Mouse (Mus musculus): ENCODE measurements around the gene Vmn2r13. TPM values are rescaled to one million over a fixed set of nuclear protein-coding genes. Genes with fewer than 3 reads are reported as not detected.
"Not testable (repeated sequence)": the region's sequence is repeated elsewhere in the genome, so short reads cannot be mapped to it uniquely, and the experiment has no call there.

Vmn2r13 gene
- polyA plus RNA-seq (2015; fragmentation: Nextera tagmentation; extraction: Ambion mirVana): not detected in 2 replicates

GRCm38 (mm10) chr5:109192099-109192498 is at the start of gene Vmn2r13:
TSS of gene Vmn2r13 (minus strand) at chr5:109192199.
- not testable (repeated sequence) for H3K9me3 ChIP-seq (replicated peaks; ENCODE audit: control insufficient read depth, low read length, poor library complexity, severe bottlenecking); H3K9ac ChIP-seq (ENCODE audit: low read depth, low read length); H3K36me3 ChIP-seq (ENCODE audit: control insufficient read depth, insufficient read depth, low read length); H3K27ac ChIP-seq (ENCODE audit: low read length); H3K4me1 ChIP-seq (ENCODE audit: control insufficient read depth, insufficient read depth, low read length); ATAC-seq; H3K4me3 ChIP-seq (ENCODE audit: low read depth, low read length); H3K4me2 ChIP-seq (ENCODE audit: low read length); H3K27me3 ChIP-seq (ENCODE audit: control insufficient read depth, insufficient read depth, low read depth, low read length)
- WGBS: 59% methylated on average over 2 of the region's 2 CpGs

GRCm38 (mm10) chr5:109224608-109225007 is 32.6 kb upstream of the Vmn2r13 start, which contains the start of gene Vmn2r14:
TSS of gene Vmn2r14 (minus strand) at chr5:109224708.
- Histone ChIP-seq H3K4me1 (ENCODE audit: control insufficient read depth, insufficient read depth, low read length) (no peaks in the 10 kb centered on the region), H3K36me3 (ENCODE audit: control insufficient read depth, insufficient read depth, low read length) (no peaks in the 10 kb centered on the region), H3K9me3 (replicated peaks; ENCODE audit: control insufficient read depth, low read length, poor library complexity, severe bottlenecking) (peaks cover 17% of the 10 kb centered on the region), H3K4me3 (ENCODE audit: low read depth, low read length) (no peak within 1 kb of the TSS), H3K9ac (ENCODE audit: low read depth, low read length) (no peak within 1 kb of the TSS), H3K4me2 (ENCODE audit: low read length) (no peak within 1 kb of the TSS), H3K27me3 (ENCODE audit: control insufficient read depth, insufficient read depth, low read depth, low read length) (no peaks in the 10 kb centered on the region), H3K27ac (ENCODE audit: low read length) (no peak within 1 kb of the TSS)
- 67% methylated on average over 3 of the region's 3 CpGs for WGBS
- ATAC-seq: no peak

GRCm38 (mm10) chr5:109166851-109167250 is 25.1 kb downstream of the Vmn2r13 start:
- ATAC-seq; H3K27me3 ChIP-seq (ENCODE audit: control insufficient read depth, insufficient read depth, low read depth, low read length); H3K27ac ChIP-seq (ENCODE audit: low read length); H3K9ac ChIP-seq (ENCODE audit: low read depth, low read length); H3K4me2 ChIP-seq (ENCODE audit: low read length); H3K4me1 ChIP-seq (ENCODE audit: control insufficient read depth, insufficient read depth, low read length); H3K4me3 ChIP-seq (ENCODE audit: low read depth, low read length); H3K36me3 ChIP-seq (ENCODE audit: control insufficient read depth, insufficient read depth, low read length): not testable (repeated sequence)
- 87% methylated on average over 4 of the region's 4 CpGs for WGBS
- peaks cover 11% of the 10 kb centered on the region; the same call in 1 of the 2 replicates for H3K9me3 ChIP-seq (replicated peaks; ENCODE audit: control insufficient read depth, low read length, poor library complexity, severe bottlenecking)

- no peak overlapping the region for H3K4me3 ChIP-seq (ENCODE audit: low read depth, low read length)
- no peak overlapping the region for H3K4me2 ChIP-seq (ENCODE audit: low read length)
- no peak for ATAC-seq
- WGBS: 81% methylated on average over 5 of the region's 5 CpGs
- H3K27me3 ChIP-seq (ENCODE audit: control insufficient read depth, insufficient read depth, low read depth, low read length): no peaks in the 10 kb centered on the region
- H3K36me3 ChIP-seq (ENCODE audit: control insufficient read depth, insufficient read depth, low read length): no peaks in the 10 kb centered on the region
- no peaks in the 10 kb centered on the region for H3K4me1 ChIP-seq (ENCODE audit: control insufficient read depth, insufficient read depth, low read length)
- H3K9me3 ChIP-seq (replicated peaks; ENCODE audit: control insufficient read depth, low read length, poor library complexity, severe bottlenecking): 0 out of 2 replicates have a peak, but pooled peaks cover 9% of the 10 kb centered on the region
- H3K27ac ChIP-seq (ENCODE audit: low read length): no peak overlapping the region
- no peak overlapping the region for H3K9ac ChIP-seq (ENCODE audit: low read depth, low read length)
Observed at GRCm38 (mm10) chr5:109160121-109160520, 31.9 kb downstream of the Vmn2r13 start.

GRCm38 (mm10) chr5:109159576-109159975 is 32.4 kb downstream of the Vmn2r13 start:
- H3K9ac ChIP-seq (ENCODE audit: low read depth, low read length); H3K4me3 ChIP-seq (ENCODE audit: low read depth, low read length); H3K4me2 ChIP-seq (ENCODE audit: low read length); H3K27ac ChIP-seq (ENCODE audit: low read length); H3K27me3 ChIP-seq (ENCODE audit: control insufficient read depth, insufficient read depth, low read depth, low read length); H3K4me1 ChIP-seq (ENCODE audit: control insufficient read depth, insufficient read depth, low read length); H3K36me3 ChIP-seq (ENCODE audit: control insufficient read depth, insufficient read depth, low read length); ATAC-seq; H3K9me3 ChIP-seq (replicated peaks; ENCODE audit: control insufficient read depth, low read length, poor library complexity, severe bottlenecking): not testable (repeated sequence)
- WGBS: 76% methylated on average over 1 of the region's 1 CpGs

- not testable (repeated sequence) for H3K27ac ChIP-seq (ENCODE audit: low read length); H3K4me2 ChIP-seq (ENCODE audit: low read length); H3K4me1 ChIP-seq (ENCODE audit: control insufficient read depth, insufficient read depth, low read length); H3K9ac ChIP-seq (ENCODE audit: low read depth, low read length); H3K9me3 ChIP-seq (replicated peaks; ENCODE audit: control insufficient read depth, low read length, poor library complexity, severe bottlenecking); ATAC-seq; H3K27me3 ChIP-seq (ENCODE audit: control insufficient read depth, insufficient read depth, low read depth, low read length); H3K4me3 ChIP-seq (ENCODE audit: low read depth, low read length); H3K36me3 ChIP-seq (ENCODE audit: control insufficient read depth, insufficient read depth, low read length)
- WGBS: 79% methylated on average over 14 of the region's 14 CpGs
Observed at GRCm38 (mm10) chr5:109158488-109159485, 33.2 kb downstream of the Vmn2r13 start.

- Histone ChIP-seq H3K4me1 (ENCODE audit: control insufficient read depth, insufficient read depth, low read length) (no peaks in the 10 kb centered on the region), H3K27ac (ENCODE audit: low read length) (no peak overlapping the region), H3K27me3 (ENCODE audit: control insufficient read depth, insufficient read depth, low read depth, low read length) (no peaks in the 10 kb centered on the region), H3K9me3 (replicated peaks; ENCODE audit: control insufficient read depth, low read length, poor library complexity, severe bottlenecking) (peaks cover 13% of the 10 kb centered on the region; the same call in 1 of the 2 replicates), H3K4me3 (ENCODE audit: low read depth, low read length) (no peak overlapping the region), H3K4me2 (ENCODE audit: low read length) (no peak overlapping the region), H3K36me3 (ENCODE audit: control insufficient read depth, insufficient read depth, low read length) (no peaks in the 10 kb centered on the region), H3K9ac (ENCODE audit: low read depth, low read length) (no peak overlapping the region)
- ATAC-seq: no peak
- 73% methylated on average over 2 of the region's 2 CpGs for WGBS
Observed at GRCm38 (mm10) chr5:109139546-109139945, 52.5 kb downstream of the Vmn2r13 start.

GRCm38 (mm10) chr5:109136731-109137130 is 55.3 kb downstream of the Vmn2r13 start:
- WGBS: 85% methylated on average over 2 of the region's 2 CpGs
- Histone ChIP-seq H3K4me2 (ENCODE audit: low read length) (no peak overlapping the region), H3K4me1 (ENCODE audit: control insufficient read depth, insufficient read depth, low read length) (no peaks in the 10 kb centered on the region), H3K27me3 (ENCODE audit: control insufficient read depth, insufficient read depth, low read depth, low read length) (no peaks in the 10 kb centered on the region), H3K36me3 (ENCODE audit: control insufficient read depth, insufficient read depth, low read length) (no peaks in the 10 kb centered on the region), H3K4me3 (ENCODE audit: low read depth, low read length) (no peak overlapping the region), H3K9me3 (replicated peaks; ENCODE audit: control insufficient read depth, low read length, poor library complexity, severe bottlenecking) (peaks cover 13% of the 10 kb centered on the region; the same call in 1 of the 2 replicates), H3K9ac (ENCODE audit: low read depth, low read length) (no peak overlapping the region), H3K27ac (ENCODE audit: low read length) (no peak overlapping the region)
- no peak for ATAC-seq

Measured in midbrain, embryonic 16.5 days (tissue).